Mouse (Mus musculus): ENCODE results near the gene Fam76b. TPM values are rescaled to one million over a fixed set of nuclear protein-coding genes. Genes with fewer than 3 reads are reported as not detected.

The Fam76b gene
- total and polyA plus RNA-seq, 2 experiments from 2014 or later, result 14.0 to 24.9 TPM

DNA sequence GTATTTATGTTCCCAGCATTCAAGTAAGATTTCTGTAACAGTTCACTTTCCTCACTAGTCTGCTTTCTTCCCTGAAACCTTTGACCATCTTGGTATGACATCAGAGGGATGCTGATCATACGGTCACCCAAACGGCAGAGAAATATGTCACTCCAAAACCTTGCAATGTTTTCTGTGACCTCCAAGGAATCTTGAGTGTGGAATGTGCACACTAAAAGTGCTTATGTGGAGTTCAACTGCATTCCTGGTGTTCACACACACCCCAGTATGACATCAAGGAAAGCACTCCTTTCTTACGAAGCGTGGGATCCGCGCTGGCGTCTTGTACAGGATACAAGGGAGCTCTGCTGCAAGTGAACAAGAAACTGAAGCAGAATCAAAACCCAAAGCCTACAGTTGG lies 20.7 kb upstream of the Fam76b start:
- H3K27me3 ChIP-seq (ENCODE audit: insufficient read depth, low read length), result no peaks in the 10 kb centered on the region
- 96% methylated on average over 7 of the region's 7 CpGs for WGBS
- no peak overlapping the region for H3K27ac ChIP-seq (ENCODE audit: low read depth, low read length)
- no peak overlapping the region for H3K4me2 ChIP-seq (ENCODE audit: low read depth, low read length, poor library complexity, severe bottlenecking)
- H3K9me3 ChIP-seq (ENCODE audit: low read length), result no peaks in the 10 kb centered on the region
- no peak overlapping the region for H3K9ac ChIP-seq (replicated peaks; ENCODE audit: low read length, poor library complexity, severe bottlenecking)
- H3K36me3 ChIP-seq (ENCODE audit: insufficient read depth, low read length), result peaks cover 41% of the 10 kb centered on the region
- H3K4me3 ChIP-seq (ENCODE audit: low read depth, low read length), result no peak overlapping the region
- no peak for DNase-seq (ENCODE audit: low spot score)
- TF ChIP-seq CTCF (IDR thresholded peaks at IDR 0.05), result no peak
- ATAC-seq (ENCODE audit: low FRiP score), result no peak
- no peaks in the 10 kb centered on the region for H3K4me1 ChIP-seq (ENCODE audit: insufficient read depth, low read length)

DNA sequence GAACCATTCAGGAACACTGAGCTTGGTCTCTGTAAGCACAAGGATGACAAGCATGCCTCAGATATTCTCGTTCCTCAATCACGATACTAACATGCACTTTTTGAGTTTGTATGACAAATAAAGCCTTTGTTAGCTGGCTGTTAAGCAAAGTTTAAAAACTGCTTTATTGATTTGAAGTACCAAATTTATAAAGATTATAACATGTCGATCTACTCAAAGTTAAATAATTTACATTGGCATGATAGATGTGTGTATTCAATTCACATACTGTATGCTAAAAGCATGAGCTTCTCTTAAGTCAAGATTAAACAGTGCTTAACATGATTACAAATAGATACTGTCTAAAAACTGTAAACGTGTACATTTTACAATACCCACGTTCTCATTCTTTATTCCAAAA lies 19.9 kb upstream of the Fam76b start:
- Histone ChIP-seq H3K4me2 (ENCODE audit: low read depth, low read length, poor library complexity, severe bottlenecking) (no peak overlapping the region), H3K9me3 (ENCODE audit: low read length) (no peaks in the 10 kb centered on the region), H3K27ac (ENCODE audit: low read depth, low read length) (no peak overlapping the region), H3K4me3 (ENCODE audit: low read depth, low read length) (no peak overlapping the region), H3K36me3 (ENCODE audit: insufficient read depth, low read length) (peaks cover 41% of the 10 kb centered on the region), H3K4me1 (ENCODE audit: insufficient read depth, low read length) (no peaks in the 10 kb centered on the region), H3K9ac (replicated peaks; ENCODE audit: low read length, poor library complexity, severe bottlenecking) (no peak overlapping the region), H3K27me3 (ENCODE audit: insufficient read depth, low read length) (no peaks in the 10 kb centered on the region)
- DNase-seq (ENCODE audit: low spot score) (no peak), ATAC-seq (ENCODE audit: low FRiP score) (no peak)
- no peak for TF ChIP-seq CTCF (IDR thresholded peaks at IDR 0.05)
- 93% methylated on average over 5 of the region's 5 CpGs for WGBS

DNA sequence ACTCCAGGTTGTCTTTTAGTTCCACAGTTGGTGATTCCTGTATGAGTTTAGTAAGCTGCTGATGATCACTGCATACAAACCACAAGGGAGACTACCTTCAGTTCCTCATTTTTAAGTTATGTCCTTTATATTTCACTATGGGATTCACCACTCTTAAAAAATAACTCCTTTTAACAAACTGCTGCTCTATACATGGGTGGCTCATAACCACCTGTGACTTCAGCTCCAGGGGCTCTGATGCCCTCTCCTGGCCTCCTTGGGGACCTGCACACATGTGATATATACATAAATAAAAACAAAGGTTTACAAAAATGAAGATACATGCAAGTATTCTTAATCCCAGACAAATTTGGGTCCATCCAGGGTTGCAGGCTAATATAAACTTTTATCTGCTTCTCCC lies 17.6 kb upstream of the Fam76b start:
- H3K9me3 ChIP-seq (ENCODE audit: low read length), result no peaks in the 10 kb centered on the region
- peak; percentile 62 for TF ChIP-seq CTCF (IDR thresholded peaks at IDR 0.05)
- no peak overlapping the region for H3K9ac ChIP-seq (replicated peaks; ENCODE audit: low read length, poor library complexity, severe bottlenecking)
- no peak overlapping the region for H3K4me2 ChIP-seq (ENCODE audit: low read depth, low read length, poor library complexity, severe bottlenecking)
- ATAC-seq (ENCODE audit: low FRiP score), result no peak
- no peaks in the 10 kb centered on the region for H3K4me1 ChIP-seq (ENCODE audit: insufficient read depth, low read length)
- no peaks in the 10 kb centered on the region for H3K27me3 ChIP-seq (ENCODE audit: insufficient read depth, low read length)
- H3K27ac ChIP-seq (ENCODE audit: low read depth, low read length), result no peak overlapping the region
- H3K4me3 ChIP-seq (ENCODE audit: low read depth, low read length), result no peak overlapping the region
- DNase-seq (ENCODE audit: low spot score), result peak; percentile 23
- H3K36me3 ChIP-seq (ENCODE audit: insufficient read depth, low read length), result peaks cover 27% of the 10 kb centered on the region

GRCm38 (mm10) chr9:13818369-13818768 lies 9.1 kb upstream of the Fam76b start:
- Histone ChIP-seq H3K4me2 (ENCODE audit: low read depth, low read length, poor library complexity, severe bottlenecking) (no peak overlapping the region), H3K4me3 (ENCODE audit: low read depth, low read length) (no peak overlapping the region), H3K9me3 (ENCODE audit: low read length) (no peaks in the 10 kb centered on the region), H3K36me3 (ENCODE audit: insufficient read depth, low read length) (peaks cover 28% of the 10 kb centered on the region), H3K27ac (ENCODE audit: low read depth, low read length) (no peak overlapping the region), H3K27me3 (ENCODE audit: insufficient read depth, low read length) (no peaks in the 10 kb centered on the region), H3K4me1 (ENCODE audit: insufficient read depth, low read length) (no peaks in the 10 kb centered on the region), H3K9ac (replicated peaks; ENCODE audit: low read length, poor library complexity, severe bottlenecking) (no peak overlapping the region)
- DNase-seq (ENCODE audit: low spot score) (no peak), ATAC-seq (ENCODE audit: low FRiP score) (no peak)
- 85% methylated on average over 9 of the region's 9 CpGs for WGBS
- TF ChIP-seq CTCF (IDR thresholded peaks at IDR 0.05), result no peak

DNA sequence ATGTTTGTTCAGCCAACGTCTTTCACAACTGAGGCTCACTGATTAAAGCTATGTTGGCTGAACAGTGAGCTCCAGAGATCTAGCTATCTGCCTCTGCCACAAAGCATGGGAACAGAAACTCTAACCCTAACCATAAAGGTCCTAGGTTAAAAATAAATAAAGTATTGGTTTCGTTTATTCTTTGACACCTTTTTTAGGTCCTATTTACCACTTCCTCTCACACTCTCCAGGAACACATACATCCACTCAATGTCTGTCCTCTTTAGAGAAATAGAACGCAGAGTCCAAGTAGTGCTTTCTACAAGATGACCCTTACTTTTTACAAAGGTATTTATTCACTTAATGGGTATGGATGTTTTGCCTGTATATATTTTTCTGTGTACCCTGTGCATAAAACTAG lies 6.7 kb upstream of the Fam76b start:
- no peak for DNase-seq (ENCODE audit: low spot score)
- H3K27me3 ChIP-seq (ENCODE audit: insufficient read depth, low read length), result no peaks in the 10 kb centered on the region
- 97% methylated on average over 3 of the region's 3 CpGs for WGBS
- no peak overlapping the region for H3K9ac ChIP-seq (replicated peaks; ENCODE audit: low read length, poor library complexity, severe bottlenecking)
- H3K4me1 ChIP-seq (ENCODE audit: insufficient read depth, low read length), result 0 out of 2 replicates have a peak, but pooled peaks cover 9% of the 10 kb centered on the region
- H3K9me3 ChIP-seq (ENCODE audit: low read length), result no peaks in the 10 kb centered on the region
- TF ChIP-seq CTCF (IDR thresholded peaks at IDR 0.05), result no peak
- peaks cover 22% of the 10 kb centered on the region for H3K36me3 ChIP-seq (ENCODE audit: insufficient read depth, low read length)
- H3K4me3 ChIP-seq (ENCODE audit: low read depth, low read length), result no peak overlapping the region
- no peak overlapping the region for H3K27ac ChIP-seq (ENCODE audit: low read depth, low read length)
- no peak overlapping the region for H3K4me2 ChIP-seq (ENCODE audit: low read depth, low read length, poor library complexity, severe bottlenecking)
- ATAC-seq (ENCODE audit: low FRiP score), result no peak

DNA sequence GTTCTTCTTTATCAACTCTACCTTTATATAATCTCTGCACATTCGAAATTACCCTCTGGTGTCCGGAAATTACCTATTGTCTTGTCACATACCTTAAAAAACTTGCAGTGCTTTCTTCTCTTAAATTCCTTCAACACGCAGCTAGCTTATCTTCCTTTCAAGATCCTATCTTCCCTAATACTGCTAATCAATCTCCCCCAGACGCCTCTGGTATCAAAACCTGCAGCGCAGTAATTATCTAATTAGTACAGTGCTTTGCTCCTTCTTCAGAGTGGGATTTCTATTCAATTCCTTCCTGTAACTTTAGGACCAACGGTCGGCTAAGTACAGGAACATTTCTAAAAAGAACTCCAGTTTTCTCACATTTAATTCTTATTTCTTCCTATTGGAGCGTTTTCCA lies 1.6 kb upstream of the Fam76b start:
- H3K36me3 ChIP-seq (ENCODE audit: insufficient read depth, low read length), result peaks cover under 1% of the 10 kb centered on the region; the same call in 1 of the 2 replicates
- DNase-seq (ENCODE audit: low spot score), result no peak
- H3K4me3 ChIP-seq (ENCODE audit: low read depth, low read length), result peak overlapping the region; percentile 70
- H3K9ac ChIP-seq (replicated peaks; ENCODE audit: low read length, poor library complexity, severe bottlenecking), result peak overlapping the region; percentile 85
- no peak for TF ChIP-seq CTCF (IDR thresholded peaks at IDR 0.05)
- H3K27me3 ChIP-seq (ENCODE audit: insufficient read depth, low read length), result no peaks in the 10 kb centered on the region
- 6% methylated on average over 8 of the region's 8 CpGs for WGBS
- no peak for ATAC-seq (ENCODE audit: low FRiP score)
- H3K4me2 ChIP-seq (ENCODE audit: low read depth, low read length, poor library complexity, severe bottlenecking), result peak overlapping the region; percentile 75
- H3K27ac ChIP-seq (ENCODE audit: low read depth, low read length), result peak overlapping the region; percentile 93
- H3K9me3 ChIP-seq (ENCODE audit: low read length), result no peaks in the 10 kb centered on the region
- 0 out of 2 replicates have a peak, but pooled peaks cover 9% of the 10 kb centered on the region for H3K4me1 ChIP-seq (ENCODE audit: insufficient read depth, low read length)

All from midbrain, postnatal 0 days (tissue).